Mouse (Mus musculus) embryo, embryonic 11 days (tissue): ENCODE data around the gene Fkbp8.
"Not testable (repeated sequence)": the region's sequence is repeated elsewhere in the genome, so short reads cannot be mapped to it uniquely, and the experiment has no call there.

ENCODE experiments used
- DNase-seq: peaks from one replicate; pipeline ENCODE4 v3.0.0-alpha.2; 2015

Gene Fkbp8

DNA sequence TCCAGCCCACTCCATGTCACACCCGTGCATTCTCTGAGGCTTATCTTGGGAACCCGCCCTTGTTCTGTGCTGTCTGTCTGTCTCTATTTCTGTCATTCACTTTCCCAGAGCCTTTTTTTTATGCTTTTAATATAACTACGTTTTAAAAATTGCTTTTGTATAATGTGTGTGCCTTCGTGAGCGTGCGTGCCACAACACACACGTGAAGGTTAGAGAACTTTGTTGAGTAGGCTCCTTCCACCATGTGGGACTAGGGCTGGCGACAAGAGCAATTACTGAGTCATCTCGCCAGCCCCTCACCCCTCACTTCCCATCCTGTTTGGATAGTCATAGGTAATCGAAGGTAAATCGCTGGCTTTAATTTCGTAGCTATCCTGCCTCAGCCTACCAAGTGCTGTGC is 25.0 kb upstream of the Fkbp8 start:
- no peak for DNase-seq

DNA sequence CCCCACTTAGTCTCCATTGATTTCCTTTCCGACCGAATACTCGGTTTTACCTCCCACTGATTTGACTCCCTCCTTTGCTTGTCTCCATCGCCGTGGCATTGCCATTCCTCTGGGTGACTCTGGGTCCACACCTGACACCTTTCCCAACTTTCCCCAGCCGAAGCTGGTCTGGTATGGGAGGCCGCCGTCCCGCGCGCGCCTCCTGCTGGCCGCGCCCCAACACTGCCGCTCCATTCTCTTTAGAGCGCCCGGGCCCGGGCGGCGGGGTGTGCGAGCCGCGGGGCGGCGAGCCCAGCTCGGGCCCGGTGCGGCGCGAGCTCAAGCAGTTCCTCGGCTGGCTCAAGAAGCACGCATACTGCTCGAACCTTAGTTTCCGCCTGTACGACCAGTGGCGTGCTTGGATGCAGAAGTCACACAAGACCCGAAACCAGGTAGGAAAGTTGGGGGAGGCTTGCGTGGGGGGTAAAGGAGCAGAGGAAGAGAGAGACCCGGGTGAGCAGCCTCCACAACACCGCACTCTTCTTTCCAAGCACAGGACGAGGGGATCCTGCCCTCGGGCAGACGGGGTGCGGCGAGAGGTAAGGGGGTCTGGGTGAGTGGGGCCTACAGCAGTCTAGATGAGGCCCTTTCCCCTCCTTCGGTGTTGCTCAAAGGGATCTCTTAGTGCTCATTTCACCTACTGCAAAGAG is 24.3 kb upstream of the Fkbp8 start:
- peak; percentile 88 for DNase-seq

DNA sequence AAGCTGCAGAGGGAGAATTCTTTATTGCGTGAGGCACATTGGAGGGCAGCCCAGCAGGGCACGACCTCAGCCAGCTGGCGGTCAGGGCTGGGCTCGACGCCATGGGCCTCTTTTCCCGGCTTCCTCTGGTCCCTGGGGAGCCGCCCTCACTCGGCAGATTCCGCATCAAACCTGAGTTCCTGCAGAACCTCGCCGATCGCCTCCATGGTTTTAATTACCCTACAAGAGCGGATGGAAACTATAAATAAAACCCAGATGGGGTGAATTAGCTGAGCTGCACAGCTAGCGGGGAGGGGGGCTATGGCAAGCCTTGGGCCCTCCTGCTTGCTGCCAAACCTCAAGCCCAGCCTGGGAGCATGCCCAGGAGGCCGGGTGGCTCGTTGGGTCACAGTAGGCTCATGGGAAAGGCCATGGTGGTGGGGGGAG is 23.2 kb upstream of the Fkbp8 start:
- DNase-seq = peak; percentile 81

DNA sequence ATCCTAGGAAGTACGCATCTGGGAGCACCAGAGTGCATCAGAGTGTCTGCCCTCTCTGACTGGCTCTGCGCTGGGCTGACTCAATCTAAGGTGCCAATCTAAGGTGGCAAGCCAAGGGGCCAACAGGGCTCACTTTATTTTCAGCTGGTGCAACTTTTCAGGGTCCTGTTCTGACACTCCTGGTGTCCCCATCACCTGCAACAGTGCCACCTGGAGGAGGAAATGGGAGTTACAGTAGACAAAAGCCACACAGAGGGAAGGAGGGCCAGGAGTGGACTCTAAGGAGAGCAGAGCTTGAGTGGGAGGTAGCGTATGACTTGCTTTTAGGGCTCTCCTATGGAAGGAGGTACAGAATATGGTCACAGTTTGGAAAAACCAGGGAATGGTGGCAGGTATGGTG is 22.7 kb upstream of the Fkbp8 start:
- peak; percentile 80 for DNase-seq

DNA sequence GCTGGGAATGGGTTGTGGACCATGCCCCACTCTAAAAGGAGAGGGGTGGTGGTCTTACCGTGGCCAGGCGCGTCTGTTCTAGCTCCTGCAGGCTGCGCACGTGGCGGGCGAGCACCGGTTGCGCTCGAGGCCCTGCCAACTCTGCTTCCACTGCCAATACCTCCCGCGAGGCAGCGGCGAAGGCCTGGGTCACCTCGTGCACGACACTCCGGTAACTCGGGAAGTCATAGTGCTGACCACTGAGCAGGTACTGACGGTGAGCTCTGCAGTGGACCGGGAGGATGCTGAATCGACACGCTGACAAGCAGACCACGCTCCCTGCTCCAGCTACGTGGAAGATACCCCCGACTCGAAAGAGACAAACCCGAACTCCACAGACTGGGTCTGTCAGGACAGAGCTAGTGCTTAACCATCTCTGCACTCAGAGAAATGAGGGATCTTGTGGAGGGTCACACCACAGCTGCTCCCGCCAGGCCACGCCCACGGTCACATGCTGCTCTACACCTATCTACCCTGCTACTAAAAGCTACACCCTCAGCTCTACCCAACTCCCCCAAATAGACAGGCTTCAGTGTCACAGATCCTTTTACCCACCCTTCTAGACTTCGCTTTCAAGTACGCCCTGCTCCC is 21.7 kb upstream of the Fkbp8 start:
- DNase-seq = no peak

DNA sequence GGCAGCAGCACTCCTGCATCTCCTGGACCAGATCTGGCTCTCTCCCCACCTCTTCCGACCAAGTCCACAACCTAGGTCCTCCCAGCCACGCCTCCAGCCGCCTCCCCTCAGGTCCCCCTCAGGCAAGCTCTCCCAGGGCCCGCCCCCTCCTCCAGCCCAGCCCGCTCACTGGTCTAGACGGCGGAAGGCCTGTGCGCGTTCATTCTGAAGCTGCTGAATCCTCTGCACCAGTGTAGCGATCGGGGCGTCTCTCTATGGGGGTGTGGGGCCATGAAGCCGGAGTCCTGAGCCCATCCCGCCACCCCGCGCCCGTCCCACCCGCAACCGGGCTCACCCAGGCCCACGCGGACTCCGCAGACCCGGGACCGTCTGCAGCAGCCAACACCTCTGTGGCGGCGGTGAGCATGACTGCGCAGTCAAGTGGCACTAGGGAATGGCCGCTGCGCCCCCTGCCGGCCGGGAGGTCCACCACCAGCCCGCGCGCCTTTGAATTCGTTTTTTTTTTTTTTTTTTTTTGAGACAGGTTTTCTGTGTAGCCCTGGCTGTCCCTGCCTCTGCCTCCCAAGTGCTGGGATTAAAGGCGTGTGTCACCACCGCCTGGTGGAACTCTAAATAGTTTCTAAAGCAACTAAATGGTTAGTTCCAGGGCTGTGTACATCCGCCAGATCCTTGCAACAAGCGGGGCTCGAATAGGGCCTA is 21.0 kb upstream of the Fkbp8 start, which contains the start of gene Rex1bd:
TSS of gene Rex1bd (minus strand) at position 425 of the 699 bp plus-strand sequence.
- DNase-seq = peak; percentile 95

DNA sequence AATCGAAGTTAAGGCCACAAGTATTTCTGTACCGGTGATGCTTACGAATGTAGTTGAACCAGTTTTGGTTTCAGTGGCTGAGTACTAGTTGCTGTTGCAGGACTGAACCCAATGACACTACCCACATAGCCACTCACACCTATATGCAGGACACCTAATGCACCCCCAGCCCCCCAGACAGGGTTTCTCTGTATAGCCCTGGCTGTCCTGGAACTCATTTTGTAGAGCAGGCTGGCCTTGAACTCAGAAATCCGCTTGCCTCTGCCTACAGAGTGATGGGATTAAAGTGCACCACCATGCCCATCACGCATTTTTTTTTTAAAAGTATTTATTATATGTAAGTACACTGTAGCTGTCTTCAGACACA is 20.5 kb upstream of the Fkbp8 start:
- no peak for DNase-seq

DNA sequence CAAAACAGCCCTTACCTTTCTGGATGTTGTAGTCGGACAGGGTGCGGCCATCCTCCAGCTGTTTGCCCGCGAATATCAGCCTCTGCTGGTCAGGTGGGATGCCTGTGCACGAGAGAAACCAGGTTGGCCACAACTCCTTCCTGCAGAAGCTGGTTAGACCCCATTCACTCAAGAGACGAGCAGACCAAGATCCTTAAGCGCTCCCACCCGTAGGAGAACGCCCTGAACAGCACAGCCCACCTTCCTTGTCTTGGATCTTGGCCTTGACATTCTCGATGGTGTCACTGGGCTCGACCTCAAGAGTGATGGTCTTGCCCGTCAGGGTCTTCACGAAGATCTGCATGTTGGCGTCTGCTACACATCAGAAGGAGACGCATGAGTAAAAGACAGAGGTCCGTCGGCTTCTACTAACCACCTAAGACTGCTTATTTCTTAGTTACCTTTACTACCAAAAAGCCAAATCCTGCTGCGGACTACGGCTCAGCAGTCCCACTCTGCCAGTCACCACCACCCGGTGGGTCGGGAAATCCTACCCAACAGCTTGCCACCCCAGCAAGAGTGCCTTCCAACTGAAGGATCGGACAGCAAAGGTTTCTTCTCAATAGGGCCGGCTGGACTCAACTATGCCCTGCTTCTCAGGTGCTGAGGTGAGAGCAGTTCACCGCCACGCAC is 18.1 kb upstream of the Fkbp8 start:
- no peak for DNase-seq

DNA sequence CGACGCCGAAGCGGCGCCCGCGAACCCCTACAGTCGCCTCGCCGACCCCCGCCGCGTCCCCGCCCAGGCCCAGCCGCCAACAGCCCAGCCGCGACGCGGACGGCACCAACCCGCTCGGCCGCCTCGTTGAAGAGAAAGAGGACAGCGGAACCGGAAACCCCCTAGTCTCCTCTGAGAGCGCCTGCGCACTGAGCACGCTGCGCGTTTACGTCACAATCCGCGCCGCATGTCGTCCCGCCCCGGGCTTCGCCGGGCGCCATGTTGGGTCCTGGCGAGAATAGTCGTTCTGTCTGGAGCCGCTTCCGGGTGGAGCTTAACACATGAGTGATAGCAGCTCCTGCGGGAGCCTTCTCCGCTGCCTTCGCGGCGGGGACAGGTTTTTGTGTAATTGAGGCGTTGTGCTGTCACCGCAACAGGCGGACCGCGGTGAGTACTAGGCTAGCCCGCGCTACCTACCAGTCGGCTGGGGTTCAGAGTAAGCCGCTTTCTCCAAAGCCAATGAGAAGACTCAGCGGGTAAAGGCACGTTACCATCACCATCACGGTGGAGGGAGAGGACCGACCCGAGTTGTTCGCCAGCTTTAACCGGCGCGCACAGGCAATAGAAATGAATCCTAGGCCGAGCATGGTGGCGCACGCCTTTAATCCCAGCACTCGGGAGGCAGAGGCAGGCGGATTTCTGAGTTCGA is 17.2 kb upstream of the Fkbp8 start, which contains the start of gene Uba52:
TSS of gene Uba52 (minus strand) at position 574 of the 688 bp plus-strand sequence.
- DNase-seq = peak; percentile 99

DNA sequence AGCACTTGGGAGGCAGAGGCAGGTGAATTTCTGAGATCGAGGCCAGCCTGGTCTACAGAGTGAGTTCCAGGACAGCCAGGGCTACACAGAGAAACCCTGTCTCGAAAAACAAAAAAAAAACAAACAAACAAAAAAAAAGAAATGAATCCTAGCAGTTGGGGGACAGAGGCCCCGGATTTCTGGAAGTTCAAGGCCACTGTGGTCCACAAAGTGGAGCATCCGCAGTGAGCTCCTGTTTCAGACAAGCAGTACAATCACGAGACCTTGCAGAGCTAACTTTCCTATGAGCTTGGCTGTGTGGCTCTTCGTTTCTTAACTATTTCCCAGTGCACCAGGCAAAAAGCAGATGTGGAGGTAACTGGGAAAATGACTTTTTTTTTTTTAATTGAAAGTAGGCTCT is 16.4 kb upstream of the Fkbp8 start:
- DNase-seq = not testable (repeated sequence)

DNA sequence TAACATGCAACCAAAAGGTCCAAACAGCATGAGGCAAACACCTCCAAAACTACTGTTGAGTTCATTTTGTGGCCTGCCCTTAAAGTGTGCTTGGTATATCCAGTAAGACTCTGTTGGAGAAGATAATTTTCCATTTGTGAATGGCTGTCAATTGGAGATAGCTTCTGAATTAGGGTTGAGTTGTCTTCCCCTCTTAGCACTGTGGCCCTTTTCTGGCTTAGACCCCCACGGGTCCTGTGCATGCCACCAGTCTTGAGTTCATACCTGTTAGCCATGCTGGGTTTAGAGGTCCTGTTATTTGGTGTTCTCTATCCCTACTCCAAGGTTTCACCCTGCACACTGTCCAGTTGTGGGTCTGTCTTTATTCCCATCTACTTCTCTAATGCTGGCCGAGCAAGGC is 15.8 kb upstream of the Fkbp8 start:
- no peak for DNase-seq

DNA sequence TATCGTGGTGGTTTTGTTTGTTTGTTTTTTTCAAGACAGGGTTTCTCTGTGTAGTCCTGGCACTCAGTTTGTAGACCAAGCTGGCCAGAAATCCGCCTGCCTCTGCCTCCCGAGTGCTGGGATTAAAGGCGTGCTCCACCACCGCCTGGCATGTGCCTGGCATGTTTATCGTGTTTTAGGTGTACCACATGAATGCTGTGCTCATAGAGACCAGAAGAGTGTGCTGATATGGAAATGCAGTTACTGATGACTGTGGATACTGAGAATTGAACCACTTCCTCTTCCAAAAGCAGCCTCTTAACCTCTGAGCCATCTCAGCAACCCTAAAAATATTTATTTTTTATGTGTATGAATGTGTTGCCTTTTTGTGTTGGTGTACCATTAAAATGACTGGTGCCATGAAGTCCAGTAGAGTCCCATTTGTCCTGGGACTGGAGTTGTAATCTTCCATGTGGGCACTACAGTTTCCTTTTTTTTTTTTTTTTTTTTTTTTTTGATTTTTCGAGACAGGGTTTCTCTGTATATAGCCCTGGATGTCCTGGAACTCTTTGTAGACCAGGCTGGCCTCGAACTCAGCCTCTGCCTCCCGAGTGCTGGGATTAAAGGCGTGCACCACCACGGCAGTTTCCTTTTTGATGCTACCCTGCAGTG is 15.1 kb upstream of the Fkbp8 start:
- no peak for DNase-seq

DNA sequence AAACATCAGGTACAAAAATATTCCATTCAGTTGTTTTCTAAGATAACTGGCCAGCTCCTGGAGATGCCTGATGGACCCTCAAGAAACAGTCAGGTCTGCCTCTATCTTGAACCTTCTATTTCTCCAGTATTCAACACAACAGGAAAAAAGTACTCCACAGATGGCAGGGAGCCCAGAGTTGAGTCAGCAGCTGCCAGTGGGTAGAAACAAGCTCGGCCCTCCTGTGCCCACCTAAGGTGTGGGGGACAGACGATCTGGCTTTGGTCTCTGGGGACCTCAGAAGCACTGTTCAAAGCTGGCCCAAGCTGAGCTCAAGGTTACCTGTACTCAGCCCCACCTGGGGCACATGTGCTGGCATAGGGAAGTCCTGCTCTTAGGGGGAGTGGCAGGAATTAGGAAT is 14.1 kb upstream of the Fkbp8 start:
- no peak for DNase-seq

DNA sequence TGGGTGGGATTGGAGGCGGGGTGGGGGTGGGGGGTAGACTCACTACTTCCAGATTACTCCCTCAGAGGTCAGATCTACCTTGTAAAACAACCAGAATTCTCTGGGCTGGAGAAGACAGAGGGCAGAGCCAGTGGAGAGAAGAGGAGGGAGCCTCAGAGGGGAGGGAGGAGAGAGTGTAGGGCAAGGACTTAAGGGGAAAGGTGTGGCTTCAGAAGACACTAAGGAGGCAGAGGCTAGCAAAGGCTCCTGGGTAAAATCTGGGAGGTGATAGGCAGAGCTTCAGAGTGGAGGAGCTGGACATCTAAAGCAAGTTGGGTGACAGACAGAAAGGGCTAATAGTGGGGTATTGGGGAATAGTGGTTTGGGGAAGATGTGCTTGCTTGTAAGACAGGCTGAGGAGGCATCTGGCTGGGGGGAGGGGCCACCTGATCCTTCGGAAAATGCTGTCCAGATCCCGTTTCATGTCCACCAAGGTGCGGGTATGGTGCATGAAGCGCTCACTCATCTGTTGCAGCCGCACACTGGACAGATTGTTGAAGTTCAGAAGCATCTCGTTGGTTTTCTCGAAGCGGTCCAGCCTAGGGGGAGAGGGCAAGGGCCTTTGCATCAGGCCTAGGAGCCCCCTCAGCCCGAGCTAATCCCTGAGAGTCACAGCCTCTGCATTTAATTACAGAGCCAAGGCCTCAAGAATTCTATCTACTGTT is 9.4 kb upstream of the Fkbp8 start:
- no peak for DNase-seq

DNA sequence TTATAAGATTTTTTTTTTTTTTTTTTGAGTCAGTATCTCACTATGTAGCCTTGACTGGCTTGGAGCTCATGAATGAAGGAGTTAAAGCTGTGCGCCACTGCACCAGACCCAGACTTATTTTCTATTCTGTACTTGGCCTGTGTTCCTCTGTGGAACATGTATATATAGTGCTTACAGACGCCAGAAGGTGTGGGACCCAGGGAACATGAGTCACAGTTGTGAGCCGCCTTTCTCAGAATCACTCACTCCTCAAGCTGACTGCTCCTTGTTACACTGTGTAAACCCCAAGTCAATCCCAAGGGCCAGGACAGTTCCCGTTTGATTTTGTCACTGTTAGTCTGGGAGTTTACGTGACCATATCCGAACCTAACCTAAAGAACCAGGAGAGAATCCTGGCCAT is 8.5 kb upstream of the Fkbp8 start:
- no peak for DNase-seq

DNA sequence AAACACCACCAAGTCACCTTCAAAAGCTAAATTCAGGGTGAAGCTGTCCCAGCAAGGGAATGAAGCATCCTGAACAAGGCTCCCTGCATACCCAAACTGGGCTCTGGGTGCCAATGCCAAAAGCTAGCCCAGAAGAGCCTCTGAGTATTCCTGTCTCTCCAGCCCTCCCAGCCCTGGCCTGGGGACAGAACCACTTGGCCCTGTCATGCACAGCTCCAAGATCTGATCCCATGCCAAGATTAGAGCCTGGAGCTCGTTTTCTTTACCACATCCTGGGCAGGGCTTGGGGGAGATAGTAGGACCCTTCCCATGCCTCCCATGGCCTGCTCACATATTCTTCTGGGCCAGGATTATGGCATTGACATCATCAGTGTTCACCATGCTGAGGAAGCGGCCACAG is 7.9 kb upstream of the Fkbp8 start:
- DNase-seq = no peak

DNA sequence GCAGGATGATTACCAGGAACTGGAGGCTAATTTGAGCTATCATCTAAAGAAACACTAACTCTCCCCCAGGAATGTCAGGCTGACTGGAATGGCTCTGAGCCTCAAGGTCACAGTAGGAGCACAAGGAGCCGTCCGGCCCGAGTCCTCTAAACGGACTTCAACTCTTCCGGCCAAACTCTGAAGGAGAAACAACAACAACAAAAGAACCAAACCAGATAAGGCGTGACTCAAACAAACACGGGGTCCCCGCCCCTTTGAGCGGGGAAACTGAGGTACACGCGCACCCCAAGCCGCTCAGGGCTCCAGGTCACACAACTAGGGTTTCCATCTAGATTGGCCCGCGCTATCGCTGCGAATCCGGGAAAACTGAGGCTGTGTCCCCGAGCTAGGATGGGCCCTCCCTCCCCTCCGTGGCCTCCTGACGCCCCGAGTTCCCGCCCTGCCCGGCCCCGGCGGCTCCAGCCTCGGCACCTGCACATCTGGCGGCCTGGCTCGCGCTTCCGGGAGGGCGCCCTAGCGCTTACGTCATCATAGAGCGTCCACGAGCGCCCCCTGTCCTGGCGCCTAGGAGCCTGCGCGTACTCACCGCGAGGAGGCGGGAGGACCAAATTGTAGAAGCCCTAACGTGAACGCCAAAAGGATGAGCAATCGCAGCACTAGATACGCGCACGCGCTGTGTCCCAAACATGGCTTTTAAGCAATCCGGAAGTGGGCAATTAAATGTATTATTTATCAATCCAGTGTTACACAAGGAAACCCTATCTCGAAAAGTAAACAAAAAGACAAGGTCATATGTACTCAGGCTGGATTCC is 4.7 kb upstream of the Fkbp8 start:
- DNase-seq = peak; percentile 98

DNA sequence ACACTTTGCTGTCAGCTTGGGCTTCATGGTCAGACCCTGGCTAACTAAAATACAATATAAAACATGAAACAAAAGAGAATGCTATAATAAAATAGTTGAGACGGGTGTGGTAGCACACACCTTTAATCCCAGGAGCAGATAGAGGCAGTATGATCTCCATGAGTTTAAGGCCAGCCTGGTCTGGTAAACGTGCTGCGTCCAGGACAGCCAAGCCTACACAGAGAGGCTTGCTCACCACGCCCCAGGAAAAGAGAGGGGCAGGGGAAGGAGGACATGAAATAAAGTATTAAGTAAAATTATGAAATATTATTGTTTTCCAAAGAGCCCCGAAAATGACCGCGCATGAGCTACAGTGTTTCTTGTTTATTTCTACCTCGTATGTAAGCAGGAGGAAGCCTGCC is 413 bp upstream of the Fkbp8 start:
- DNase-seq = no peak

DNA sequence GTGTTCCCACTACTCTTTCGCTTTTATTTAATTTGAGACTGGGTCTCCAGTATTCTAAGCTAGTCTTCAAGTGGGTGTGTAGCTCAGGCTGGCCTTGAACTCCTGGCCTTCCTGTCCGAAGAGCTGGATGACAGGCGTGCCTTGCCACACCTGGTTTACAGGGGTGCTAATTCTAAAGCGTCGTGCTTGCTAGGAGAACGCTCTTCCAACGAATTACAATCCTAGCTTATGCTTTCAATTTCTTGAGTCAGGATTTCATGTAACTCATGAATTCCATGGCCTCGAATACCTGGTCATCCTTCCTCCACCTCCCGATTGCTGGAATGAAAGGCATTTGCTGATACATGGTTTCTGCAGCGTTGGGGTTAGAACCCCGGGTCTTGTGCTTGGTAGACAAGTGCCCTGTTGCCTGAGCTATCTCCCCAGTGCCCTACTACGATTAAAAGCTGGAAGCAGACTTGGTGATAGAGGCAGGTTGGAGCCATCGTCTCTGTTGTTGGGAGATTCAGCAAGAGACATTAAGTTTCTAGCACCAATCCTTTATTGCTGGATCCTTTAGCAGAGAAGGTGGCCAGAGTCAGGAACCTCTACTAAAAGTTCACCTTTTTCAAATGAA is 766 bp downstream of the Fkbp8 start:
- DNase-seq = no peak

DNA sequence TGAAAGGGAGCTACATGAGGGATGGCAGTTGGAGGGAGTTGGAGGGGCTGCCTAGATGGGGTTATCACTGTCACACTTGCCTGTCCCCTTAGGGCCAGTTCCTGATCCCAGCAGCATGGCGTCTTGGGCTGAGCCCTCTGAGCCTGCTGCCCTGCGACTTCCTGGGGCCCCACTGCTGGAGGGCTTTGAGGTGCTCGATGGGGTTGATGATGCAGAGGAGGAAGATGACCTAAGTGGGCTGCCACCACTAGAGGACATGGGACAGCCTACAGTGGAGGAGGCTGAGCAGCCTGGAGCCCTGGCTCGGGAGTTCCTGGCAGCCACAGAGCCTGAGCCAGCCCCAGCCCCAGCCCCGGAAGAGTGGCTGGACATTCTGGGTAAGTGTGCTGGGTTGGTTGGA is 1.8 kb downstream of the Fkbp8 start:
- DNase-seq = no peak
